Mouse (Mus musculus): Measurements from ENCODE around the gene Rap1gap. TPM values are rescaled to one million over a fixed set of nuclear protein-coding genes. Genes with fewer than 3 reads are reported as not detected.

Rap1gap gene
- polyA plus RNA-seq, 1 experiment from 2014 or later = 5.7 TPM

GRCm38 (mm10) chr4:137774505-137774904 is 110.0 kb downstream of the Rap1gap start:
- no peak for ATAC-seq (replicated peaks; ENCODE audit: insufficient number of reproducible peaks, low FRiP score, low TSS enrichment, low read depth)
- Histone ChIP-seq H3K9ac (replicated peaks; ENCODE audit: low read length) (no peak overlapping the region), H3K27me3 (ENCODE audit: control insufficient read depth, insufficient read depth, low read length) (no peaks in the 10 kb centered on the region), H3K4me1 (ENCODE audit: control insufficient read depth, insufficient read depth, low read length) (no peaks in the 10 kb centered on the region), H3K36me3 (replicated peaks; ENCODE audit: control insufficient read depth, insufficient read depth, low read depth, low read length) (no peaks in the 10 kb centered on the region), H3K4me3 (ENCODE audit: low read depth, low read length) (no peak overlapping the region), H3K4me2 (ENCODE audit: low read depth, low read length) (no peak overlapping the region), H3K9me3 (replicated peaks; ENCODE audit: control insufficient read depth, low read length) (no peaks in the 10 kb centered on the region), H3K27ac (replicated peaks; ENCODE audit: low read depth, low read length) (no peak overlapping the region)
- DNase-seq (ENCODE audit: low spot score) = no peak
- WGBS = 84% methylated on average over 6 of the region's 6 CpGs

GRCm38 (mm10) chr4:137777866-137778265 is 113.3 kb downstream of the Rap1gap start:
- Histone ChIP-seq H3K9me3 (replicated peaks; ENCODE audit: control insufficient read depth, low read length) (no peaks in the 10 kb centered on the region), H3K4me2 (ENCODE audit: low read depth, low read length) (no peak overlapping the region), H3K4me3 (ENCODE audit: low read depth, low read length) (no peak overlapping the region), H3K27ac (replicated peaks; ENCODE audit: low read depth, low read length) (no peak overlapping the region), H3K36me3 (replicated peaks; ENCODE audit: control insufficient read depth, insufficient read depth, low read depth, low read length) (no peaks in the 10 kb centered on the region), H3K4me1 (ENCODE audit: control insufficient read depth, insufficient read depth, low read length) (no peaks in the 10 kb centered on the region), H3K9ac (replicated peaks; ENCODE audit: low read length) (no peak overlapping the region), H3K27me3 (ENCODE audit: control insufficient read depth, insufficient read depth, low read length) (no peaks in the 10 kb centered on the region)
- DNase-seq (ENCODE audit: low spot score) (no peak), ATAC-seq (replicated peaks; ENCODE audit: insufficient number of reproducible peaks, low FRiP score, low TSS enrichment, low read depth) (no peak)
- 87% methylated on average over 4 of the region's 4 CpGs for whole genome bisulfite sequencing

GRCm38 (mm10) chr4:137778397-137779184 is 114.1 kb downstream of the Rap1gap start:
- ATAC-seq (replicated peaks; ENCODE audit: insufficient number of reproducible peaks, low FRiP score, low TSS enrichment, low read depth) (no peak), DNase-seq (ENCODE audit: low spot score) (no peak)
- Histone ChIP-seq H3K9me3 (replicated peaks; ENCODE audit: control insufficient read depth, low read length) (no peaks in the 10 kb centered on the region), H3K27me3 (ENCODE audit: control insufficient read depth, insufficient read depth, low read length) (no peaks in the 10 kb centered on the region), H3K4me3 (ENCODE audit: low read depth, low read length) (no peak overlapping the region), H3K36me3 (replicated peaks; ENCODE audit: control insufficient read depth, insufficient read depth, low read depth, low read length) (no peaks in the 10 kb centered on the region), H3K9ac (replicated peaks; ENCODE audit: low read length) (no peak overlapping the region), H3K4me2 (ENCODE audit: low read depth, low read length) (no peak overlapping the region), H3K4me1 (ENCODE audit: control insufficient read depth, insufficient read depth, low read length) (no peaks in the 10 kb centered on the region), H3K27ac (replicated peaks; ENCODE audit: low read depth, low read length) (no peak overlapping the region)
- 82% methylated on average over 17 of the region's 17 CpGs for WGBS

Other genes with a start within 250 kb of the Rap1gap start
- not detected in 2 replicates for gene Cela3b, start 234.2 kb upstream of the Rap1gap start, polyA plus RNA-seq (2014; fragmentation: Nextera tagmentation; extraction: Ambion mirVana)
- not detected in 2 replicates for gene 1700013G24Rik, start 211.4 kb upstream of the Rap1gap start, polyA plus RNA-seq (2014; fragmentation: Nextera tagmentation; extraction: Ambion mirVana)
- gene Hspg2, start 196.0 kb upstream of the Rap1gap start, polyA plus RNA-seq (2014; fragmentation: Nextera tagmentation; extraction: Ambion mirVana) = 14.4 and 17.6 TPM in 2 replicates
- gene Ldlrad2, start 90.2 kb upstream of the Rap1gap start, polyA plus RNA-seq (2014; fragmentation: Nextera tagmentation; extraction: Ambion mirVana) = not detected in 2 replicates
- 76.7 and 84.0 TPM in 2 replicates for gene Usp48, start 71.0 kb upstream of the Rap1gap start, polyA plus RNA-seq (2014; fragmentation: Nextera tagmentation; extraction: Ambion mirVana)
- 9.9 and 10.8 TPM in 2 replicates for gene Alpl, start 131.7 kb downstream of the Rap1gap start, polyA plus RNA-seq (2014; fragmentation: Nextera tagmentation; extraction: Ambion mirVana)
- 32.2 and 38.0 TPM in 2 replicates for gene Ece1, start 197.5 kb downstream of the Rap1gap start, polyA plus RNA-seq (2014; fragmentation: Nextera tagmentation; extraction: Ambion mirVana)

Measured in embryonic facial prominence, embryonic 11.5 days (tissue).